Mouse (Mus musculus) embryonic facial prominence, embryonic 11.5 days (tissue): ENCODE results near the gene Tnnt3. TPM values are rescaled to one million over a fixed set of nuclear protein-coding genes. Genes with fewer than 3 reads are reported as not detected.

Source experiments
- ATAC-seq: fragments of 200-750 bp; cut with Nextera tagmentation; replicated peaks from 2 replicates; pipeline ENCODE4 v1.8.0; 2017; ENCODE audit warnings: low read depth; ENCODE audit not compliant: insufficient number of reproducible peaks, low FRiP score, low TSS enrichment
- DNase-seq: peaks from one replicate; pipeline ENCODE4 v3.0.0-alpha.2; 2015; ENCODE audit warnings: low spot score
- H3K27ac ChIP-seq: fragments of 300-500 bp; sonication (generic); replicated peaks from 2 replicates; pipeline ENCODE4 v1.5.1; 2014; ENCODE audit warnings: mild to moderate bottlenecking, low read depth, low read length, control low read depth
- H3K27me3 ChIP-seq: fragments of 300-500 bp; sonication (generic); 2 replicates; pipeline ENCODE4 v1.6.1; 2014; ENCODE audit warnings: mild to moderate bottlenecking, low read length, moderate library complexity, mixed read lengths; ENCODE audit not compliant: control insufficient read depth, insufficient read depth
- H3K36me3 ChIP-seq: fragments of 300-500 bp; sonication (generic); replicated peaks from 2 replicates; pipeline ENCODE4 v1.6.1; 2014; ENCODE audit warnings: low read depth, mild to moderate bottlenecking, low read length, moderate library complexity, mixed read lengths; ENCODE audit not compliant: control insufficient read depth, insufficient read depth
- H3K4me1 ChIP-seq: fragments of 300-500 bp; sonication (generic); 2 replicates; pipeline ENCODE4 v1.6.1; 2014; ENCODE audit warnings: low read length, mixed read lengths; ENCODE audit not compliant: control insufficient read depth, insufficient read depth
- H3K4me2 ChIP-seq: fragments of 300-500 bp; sonication (generic); 2 replicates; pipeline ENCODE4 v1.6.1; 2014; ENCODE audit warnings: low read depth, mild to moderate bottlenecking, control low read depth, low read length, moderate library complexity
- H3K4me3 ChIP-seq: fragments of 300-500 bp; sonication (generic); 2 replicates; pipeline ENCODE4 v1.5.1; 2014; ENCODE audit warnings: low read depth, low read length, control low read depth
- H3K9ac ChIP-seq: fragments of 300-500 bp; sonication (generic); replicated peaks from 2 replicates; pipeline ENCODE4 v1.6.1; 2014; ENCODE audit warnings: mild to moderate bottlenecking, control low read depth, low read length
- H3K9me3 ChIP-seq: fragments of 300-500 bp; sonication (generic); replicated peaks from 2 replicates; pipeline ENCODE4 v1.6.1; 2016; ENCODE audit warnings: mild to moderate bottlenecking, low read length, inconsistent platforms, mixed read lengths; ENCODE audit not compliant: control insufficient read depth
- WGBS: fragments of 180-500 bp; shearing (Covaris S2); extraction: QIAGEN DNeasy Blood & Tissue Kit; methylation state at CpG from one replicate; pipeline ENCODE4 v1.1.7; 2014; 5-methylcytosine and 5-hydroxymethylcytosine counted together
- polyA plus RNA-seq: library from polyadenylated mRNA; unstranded; fragments of >200 nt; fragmentation: Nextera tagmentation; extraction: Ambion mirVana; gene quantifications from 2 replicates; pipeline ENCODE4 v1.2.1, GENCODE M21; 2014

Tnnt3 gene
- polyA plus RNA-seq, 1 experiment from 2014 or later: 2.8 TPM

DNA sequence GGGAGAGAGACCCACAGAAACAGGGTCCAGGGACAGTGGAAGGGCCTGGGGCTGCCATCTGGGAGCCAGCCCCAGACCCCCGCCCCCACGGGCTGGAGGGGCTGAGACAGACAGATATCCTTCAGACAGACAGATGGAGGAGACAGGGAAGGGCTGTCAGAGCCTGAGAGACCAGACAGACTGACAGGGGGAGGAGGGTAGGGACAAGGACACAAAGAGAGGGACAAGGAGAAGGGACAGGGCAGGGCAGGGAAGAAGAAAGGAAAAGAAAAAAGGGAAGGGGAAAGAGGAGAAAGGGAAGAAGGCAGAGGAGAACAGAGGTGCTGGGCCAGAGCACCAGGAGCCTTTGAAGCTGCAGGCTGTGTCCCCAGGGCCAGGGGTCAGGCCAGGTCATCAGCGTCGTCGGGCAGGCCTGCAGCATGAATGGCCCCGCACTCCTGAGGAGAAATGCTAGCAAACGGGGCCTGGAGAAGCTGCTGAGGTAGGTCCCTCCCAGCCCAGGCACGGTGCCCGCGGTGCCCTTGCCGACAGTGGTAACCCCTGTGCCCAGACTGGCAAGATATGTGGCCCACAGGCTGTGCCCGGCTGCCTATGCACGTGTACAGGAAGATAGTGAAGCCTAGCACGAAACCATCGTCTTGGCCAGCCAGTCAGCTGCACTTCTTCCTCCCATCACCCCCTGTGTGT, 26.6 kb upstream of the Tnnt3 start:
- peak overlapping the region; percentile 60 for H3K27ac ChIP-seq
- no peak overlapping the region for H3K4me2 ChIP-seq
- H3K4me1 ChIP-seq: peaks cover 12% of the 10 kb centered on the region
- 30% methylated on average over 15 of the region's 15 CpGs for WGBS
- peak overlapping the region; percentile 39 for H3K9ac ChIP-seq
- no peaks in the 10 kb centered on the region for H3K9me3 ChIP-seq
- H3K27me3 ChIP-seq: no peaks in the 10 kb centered on the region; the same call in 1 of the 2 replicates
- no peaks in the 10 kb centered on the region for H3K36me3 ChIP-seq
- ATAC-seq (0 out of 2 replicates have a peak, but pooled peaks have one; percentile 10), DNase-seq (no peak)
- no peak overlapping the region for H3K4me3 ChIP-seq

DNA sequence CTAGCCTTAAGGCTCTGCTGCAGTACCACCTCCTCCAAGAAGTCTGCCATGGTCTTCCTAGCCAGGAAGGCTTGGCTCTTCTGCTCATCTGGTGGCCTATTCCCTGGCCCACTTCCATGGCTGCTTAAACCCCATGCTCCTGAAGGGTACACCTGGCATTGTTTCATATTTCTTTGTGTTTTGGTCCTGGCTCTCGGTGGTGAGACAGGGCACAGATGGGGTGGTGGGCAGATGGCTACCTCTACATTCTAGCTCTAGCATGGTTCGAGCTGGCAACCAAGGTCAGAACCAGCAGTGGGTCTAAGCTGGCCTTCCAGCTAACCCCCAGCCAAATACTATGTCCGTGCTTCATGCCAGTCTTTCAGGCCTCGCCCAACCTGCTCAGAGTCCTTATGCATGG, 25.7 kb upstream of the Tnnt3 start:
- ATAC-seq: no peak

GRCm38 (mm10) chr7:142473476-142473875, 25.2 kb upstream of the Tnnt3 start:
- Histone ChIP-seq H3K4me1 (peaks cover 12% of the 10 kb centered on the region), H3K36me3 (no peaks in the 10 kb centered on the region), H3K9ac (no peak overlapping the region), H3K27ac (no peak overlapping the region), H3K4me2 (no peak overlapping the region), H3K9me3 (no peaks in the 10 kb centered on the region), H3K4me3 (no peak overlapping the region), H3K27me3 (no peaks in the 10 kb centered on the region; the same call in 1 of the 2 replicates)
- DNase-seq: no peak
- no peak for ATAC-seq
- WGBS: 87% methylated on average over 2 of the region's 2 CpGs

More for the DNA sequence above, 25.7 kb upstream of the Tnnt3 start:
- no peak overlapping the region for H3K27ac ChIP-seq
- no peak for DNase-seq
- H3K27me3 ChIP-seq: no peaks in the 10 kb centered on the region; the same call in 1 of the 2 replicates
- no peak overlapping the region for H3K4me2 ChIP-seq
- H3K9me3 ChIP-seq: no peaks in the 10 kb centered on the region
- WGBS: 89% methylated on average over 4 of the region's 4 CpGs
- H3K36me3 ChIP-seq: no peaks in the 10 kb centered on the region
- H3K9ac ChIP-seq: no peak overlapping the region
- peaks cover 12% of the 10 kb centered on the region for H3K4me1 ChIP-seq
- no peak overlapping the region for H3K4me3 ChIP-seq

- no peak overlapping the region for H3K27ac ChIP-seq
- 77% methylated on average over 14 of the region's 14 CpGs for WGBS
- H3K4me2 ChIP-seq: no peak overlapping the region
- ATAC-seq (no peak), DNase-seq (no peak)
- H3K36me3 ChIP-seq: no peaks in the 10 kb centered on the region
- no peaks in the 10 kb centered on the region for H3K9me3 ChIP-seq
- no peaks in the 10 kb centered on the region; the same call in 1 of the 2 replicates for H3K27me3 ChIP-seq
- no peak overlapping the region for H3K9ac ChIP-seq
- peaks cover 12% of the 10 kb centered on the region for H3K4me1 ChIP-seq
- no peak overlapping the region for H3K4me3 ChIP-seq
These were observed 23.8 kb upstream of the Tnnt3 start for GRCm38 (mm10) chr7:142474799-142475198.

- H3K4me2 ChIP-seq: no peak overlapping the region
- H3K27ac ChIP-seq: no peak overlapping the region
- no peak for ATAC-seq
- no peak overlapping the region for H3K9ac ChIP-seq
- no peaks in the 10 kb centered on the region for H3K36me3 ChIP-seq
- H3K4me1 ChIP-seq: peaks cover 9% of the 10 kb centered on the region
- no peak for DNase-seq
- WGBS: 72% methylated on average over 7 of the region's 7 CpGs
- no peaks in the 10 kb centered on the region; the same call in 1 of the 2 replicates for H3K27me3 ChIP-seq
- H3K4me3 ChIP-seq: no peak overlapping the region
- no peaks in the 10 kb centered on the region for H3K9me3 ChIP-seq
These were observed 23.0 kb upstream of the Tnnt3 start for GRCm38 (mm10) chr7:142475641-142476040.

DNA sequence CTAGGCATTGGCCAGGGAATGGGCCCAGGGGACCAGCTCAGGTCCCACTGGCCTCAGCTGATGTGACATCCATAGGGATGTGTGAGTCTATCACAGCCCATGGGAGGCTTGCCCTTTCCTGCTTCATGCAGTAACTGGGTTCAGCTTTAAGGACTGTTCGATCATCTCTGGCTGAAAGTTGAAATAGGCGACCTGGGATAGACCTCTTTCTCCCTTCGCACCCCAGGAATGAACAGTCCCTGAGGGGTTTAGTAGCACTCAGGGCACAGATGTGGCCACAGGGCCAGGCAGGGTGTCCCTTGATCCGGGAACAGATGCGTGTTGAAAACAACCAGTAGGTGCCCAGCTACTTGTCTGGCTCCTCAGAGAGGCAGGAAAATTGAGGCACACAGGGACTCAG, 22.4 kb upstream of the Tnnt3 start:
- H3K36me3 ChIP-seq: no peaks in the 10 kb centered on the region
- ATAC-seq (no peak), DNase-seq (no peak)
- H3K4me1 ChIP-seq: peaks cover 15% of the 10 kb centered on the region
- WGBS: 90% methylated on average over 5 of the region's 5 CpGs
- no peak overlapping the region for H3K27ac ChIP-seq
- H3K27me3 ChIP-seq: no peaks in the 10 kb centered on the region; the same call in 1 of the 2 replicates
- no peaks in the 10 kb centered on the region for H3K9me3 ChIP-seq
- no peak overlapping the region for H3K4me2 ChIP-seq
- H3K9ac ChIP-seq: no peak overlapping the region; the same call in 1 of the 2 replicates
- H3K4me3 ChIP-seq: no peak overlapping the region

DNA sequence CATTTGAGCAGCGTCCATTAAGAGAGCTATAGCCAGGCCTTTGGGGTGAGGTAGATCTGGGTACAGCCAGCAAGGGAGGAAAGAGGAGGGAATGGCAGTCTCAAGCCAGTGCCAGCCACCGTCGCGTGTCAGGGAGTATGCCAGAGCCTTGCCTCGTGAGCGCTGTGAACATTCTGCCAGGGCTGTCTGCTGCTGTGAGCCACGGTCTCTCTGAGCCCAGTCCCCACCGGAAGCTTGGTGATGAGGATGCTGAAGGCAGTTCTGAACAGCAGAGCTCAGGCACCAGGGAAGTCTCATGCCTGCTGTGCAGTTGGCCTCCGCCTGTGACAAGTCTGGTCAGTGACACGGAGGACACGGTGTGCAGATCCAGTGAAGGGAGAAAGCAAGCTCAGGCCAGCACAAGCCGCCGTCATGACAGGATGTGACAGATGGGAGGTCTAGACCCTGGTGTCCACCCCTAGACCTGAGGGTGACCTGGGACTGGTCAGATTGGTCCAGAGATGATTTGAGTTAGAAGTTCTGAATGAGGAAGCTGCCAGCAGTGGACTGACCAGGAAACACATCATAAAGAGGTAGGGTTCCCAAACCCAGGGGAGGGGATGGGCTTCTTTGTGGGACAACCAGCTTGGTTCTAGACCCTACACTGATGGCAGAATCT, 21.7 kb upstream of the Tnnt3 start:
- Histone ChIP-seq H3K4me1 (peaks cover 15% of the 10 kb centered on the region), H3K27ac (no peak overlapping the region), H3K9ac (no peak overlapping the region), H3K9me3 (no peaks in the 10 kb centered on the region), H3K36me3 (no peaks in the 10 kb centered on the region), H3K4me3 (no peak overlapping the region), H3K27me3 (no peaks in the 10 kb centered on the region; the same call in 1 of the 2 replicates), H3K4me2 (no peak overlapping the region)
- ATAC-seq (no peak), DNase-seq (no peak)
- 87% methylated on average over 13 of the region's 13 CpGs for WGBS

- no peak for DNase-seq
- peaks cover 22% of the 10 kb centered on the region for H3K4me1 ChIP-seq
- H3K36me3 ChIP-seq: no peaks in the 10 kb centered on the region
- 86% methylated on average over 6 of the region's 6 CpGs for WGBS
- no peaks in the 10 kb centered on the region; the same call in 1 of the 2 replicates for H3K27me3 ChIP-seq
- no peak overlapping the region for H3K4me2 ChIP-seq
- no peak overlapping the region for H3K4me3 ChIP-seq
- no peak overlapping the region for H3K9ac ChIP-seq
- no peak overlapping the region for H3K27ac ChIP-seq
- no peaks in the 10 kb centered on the region for H3K9me3 ChIP-seq
- ATAC-seq: no peak
These were observed 20.6 kb upstream of the Tnnt3 start for GRCm38 (mm10) chr7:142478001-142478400.
